Mouse (Mus musculus): Measurements from ENCODE around the gene Rnh1.

DNA sequence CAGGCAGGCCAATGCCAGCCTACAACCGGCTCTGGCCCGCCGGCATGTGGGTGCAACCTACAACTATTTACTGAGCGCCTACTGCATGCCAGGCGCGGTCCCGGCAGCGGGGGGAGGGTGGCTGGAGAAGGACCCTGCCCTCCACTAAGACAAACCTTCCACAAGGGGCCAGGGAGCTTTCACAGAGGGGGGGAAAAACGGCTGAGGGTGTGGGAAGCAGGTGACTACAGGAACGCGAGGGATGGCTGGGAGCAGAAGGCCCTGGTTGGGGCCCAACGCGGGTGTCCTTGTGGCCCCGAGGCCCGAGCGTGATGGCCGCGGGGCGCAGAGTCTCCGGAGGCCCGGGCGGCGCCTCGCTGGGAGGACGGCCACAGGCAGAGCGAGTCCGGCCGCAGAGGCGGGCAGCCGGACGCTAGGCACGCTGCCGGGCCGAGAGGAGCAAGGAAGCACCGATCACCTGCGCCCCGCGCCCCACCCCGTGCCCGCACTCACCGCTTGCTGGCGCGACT is 20.7 kb upstream of the Rnh1 start:
- no peak for TF ChIP-seq CTCF (IDR thresholded peaks at IDR 0.05; ENCODE audit: insufficient read depth, low read length)
- TF ChIP-seq POLR2A (IDR thresholded peaks at IDR 0.05; ENCODE audit: borderline replicate concordance, extremely low read depth, low read depth, low read length) = no peak
